Mouse (Mus musculus) 3T3-L1 (cell line): ENCODE measurements at regions not wholly inside any gene's neighbourhood (a gene's known extent, or its start where the extent isn't known, plus 50 kb on each side); places are given as distances from the start of the nearest gene placed in this dataset.

Source experiments
- DNase-seq: peaks from one replicate; pipeline ENCODE4 v3.0.0-alpha.2; 2015; ENCODE audit warnings: low read depth, low spot score

- DNase-seq, result no peak
Observed at GRCm38 (mm10) chr14:25052175-25052574, 406.8 kb upstream of the Zmiz1 start.

- no peak for DNase-seq
Observed at GRCm38 (mm10) chr14:25059351-25059750, 399.6 kb upstream of the Zmiz1 start.

GRCm38 (mm10) chr14:25060285-25060684, 398.7 kb upstream of the Zmiz1 start:
- DNase-seq, result no peak

GRCm38 (mm10) chr14:25063090-25063489, 395.9 kb upstream of the Zmiz1 start:
- no peak for DNase-seq

GRCm38 (mm10) chr14:25064190-25064947, 394.6 kb upstream of the Zmiz1 start:
- DNase-seq, result no peak

- no peak for DNase-seq
Observed at GRCm38 (mm10) chr14:25067435-25067834, 391.6 kb upstream of the Zmiz1 start.

GRCm38 (mm10) chr14:25068430-25068829, 390.6 kb upstream of the Zmiz1 start:
- DNase-seq, result peak; percentile 47

- no peak for DNase-seq
Observed at GRCm38 (mm10) chr14:25073143-25073542, 385.8 kb upstream of the Zmiz1 start.

GRCm38 (mm10) chr14:25074022-25074800, 384.8 kb upstream of the Zmiz1 start:
- DNase-seq, result no peak

GRCm38 (mm10) chr14:25074891-25075290, 384.1 kb upstream of the Zmiz1 start:
- no peak for DNase-seq

GRCm38 (mm10) chr14:25080431-25080830, 378.6 kb upstream of the Zmiz1 start:
- DNase-seq, result no peak

- peak; percentile 22 for DNase-seq
Observed at GRCm38 (mm10) chr14:25083847-25084246, 375.1 kb upstream of the Zmiz1 start.

GRCm38 (mm10) chr14:25096786-25097185, 362.2 kb upstream of the Zmiz1 start:
- no peak for DNase-seq

- DNase-seq, result peak; percentile 71
Observed at GRCm38 (mm10) chr14:25105391-25105790, 353.6 kb upstream of the Zmiz1 start.

GRCm38 (mm10) chr14:25106451-25106850, 352.5 kb upstream of the Zmiz1 start:
- no peak for DNase-seq

- no peak for DNase-seq
Observed at GRCm38 (mm10) chr14:25108101-25108652, 350.8 kb upstream of the Zmiz1 start.

- no peak for DNase-seq
Observed at GRCm38 (mm10) chr14:25108701-25109290, 350.2 kb upstream of the Zmiz1 start.

- no peak for DNase-seq
Observed at GRCm38 (mm10) chr14:25109691-25110090, 349.3 kb upstream of the Zmiz1 start.

- no peak for DNase-seq
Observed at GRCm38 (mm10) chr14:25112832-25113231, 346.2 kb upstream of the Zmiz1 start.

- DNase-seq, result peak; percentile 43
Observed at GRCm38 (mm10) chr14:25113326-25113725, 345.7 kb upstream of the Zmiz1 start.

- DNase-seq, result peak; percentile 57
Observed at GRCm38 (mm10) chr14:25116424-25116823, 342.6 kb upstream of the Zmiz1 start.

- DNase-seq, result no peak
Observed at GRCm38 (mm10) chr14:25119999-25120398, 339.0 kb upstream of the Zmiz1 start.
